Mouse (Mus musculus) right cerebral cortex, postnatal 10 days (tissue): ENCODE measurements around the gene Elf5.

Experiments
- DNase-seq, 2 experiments: peaks; one replicate each; pipeline ENCODE4 v3.0.0; 2021; ENCODE audit warnings: low spot score in 2 of 2

The Elf5 gene

DNA sequence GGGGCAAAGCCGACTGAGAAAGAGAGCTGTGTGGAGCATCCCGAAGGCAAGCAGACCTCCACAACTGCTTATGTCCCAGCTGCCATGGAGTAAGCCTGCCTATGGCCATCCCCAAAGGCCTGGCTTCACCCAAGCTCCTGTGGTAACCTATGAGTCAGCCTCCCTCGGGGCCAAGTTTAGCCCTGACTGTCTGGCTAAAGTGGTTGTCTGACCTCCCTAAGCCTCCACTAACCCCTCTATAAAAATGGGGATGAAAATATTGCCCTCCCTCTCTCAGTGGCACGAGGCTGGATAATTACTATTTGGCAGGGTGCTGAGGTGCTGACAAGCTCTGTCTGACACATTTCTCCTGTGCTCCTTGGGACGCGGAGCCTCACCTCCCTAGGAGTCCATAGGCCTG, at the start of gene Elf5:
TSS of gene Elf5 (plus strand) at position 341 of the 400 bp plus-strand sequence.
- no peak for DNase-seq

DNA sequence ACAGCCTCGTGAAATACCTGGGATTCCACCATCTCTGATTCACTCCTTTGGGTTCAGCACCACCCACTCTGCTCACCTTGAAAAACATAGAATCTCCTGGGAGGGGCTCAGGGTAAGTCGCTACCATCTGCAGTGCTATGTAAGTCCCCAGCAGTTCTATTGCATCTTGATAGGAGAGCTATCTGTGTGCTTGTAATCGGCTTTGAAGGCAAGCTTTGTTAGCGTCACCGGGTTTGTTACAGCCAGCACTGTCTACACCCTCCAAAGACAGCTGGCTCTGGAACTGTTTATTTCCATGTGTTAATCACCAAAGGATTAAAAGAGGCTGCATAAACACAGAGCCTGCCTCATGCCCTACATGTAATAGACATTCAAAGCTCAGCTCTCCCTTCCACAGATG, 38.9 kb upstream of the Elf5 start:
- no peak for DNase-seq

DNA sequence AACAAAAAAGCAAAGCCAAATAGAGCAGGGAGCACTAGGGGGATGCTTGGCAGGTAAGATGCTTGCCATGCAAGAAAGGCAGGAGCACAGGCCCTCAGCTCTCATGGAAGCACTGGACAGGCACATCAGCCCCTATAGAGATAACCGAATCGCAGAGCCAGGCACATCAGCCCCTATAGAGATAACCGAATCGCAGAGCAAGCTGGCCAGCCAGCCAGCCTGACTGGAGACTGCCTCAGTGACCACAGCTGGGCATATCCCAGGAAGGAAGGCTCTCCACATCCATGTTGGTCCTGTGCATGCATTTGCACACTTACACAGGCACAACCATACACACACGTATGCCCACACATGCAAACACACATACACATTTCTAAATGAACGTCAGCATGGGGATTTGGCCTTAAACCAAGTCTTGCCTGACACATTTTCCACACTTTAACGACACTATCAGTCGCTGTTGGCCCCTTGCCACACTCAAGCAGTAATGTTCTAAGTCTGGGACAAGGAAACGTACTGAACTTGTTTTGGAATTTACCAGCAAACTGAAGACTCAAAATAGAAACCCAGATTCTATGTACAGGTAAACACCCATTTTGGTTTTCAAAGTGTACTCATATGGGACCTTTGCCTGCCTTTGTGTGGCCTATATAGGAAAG, 31.9 kb upstream of the Elf5 start:
- DNase-seq = peak; percentile 32 to 33

DNA sequence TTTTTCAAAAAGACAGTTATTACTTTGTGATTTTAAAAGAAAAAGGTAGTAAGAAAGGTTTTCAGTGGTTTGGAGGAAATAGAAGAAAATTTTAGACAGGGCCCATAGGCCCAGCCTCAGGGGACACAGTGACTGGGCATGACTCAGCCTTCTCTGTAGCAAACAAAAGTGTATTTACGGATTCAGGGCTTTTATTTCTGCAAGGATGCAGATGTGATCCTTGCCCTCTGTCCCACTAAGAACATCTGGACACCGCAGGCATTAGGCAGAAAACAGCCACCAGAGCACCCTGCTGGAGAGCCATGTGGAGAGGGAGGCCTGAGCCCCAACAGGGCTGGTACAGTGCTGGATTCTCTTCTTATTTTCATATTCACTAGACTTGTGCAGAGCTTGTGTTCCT, 29.3 kb upstream of the Elf5 start:
- no peak for DNase-seq

DNA sequence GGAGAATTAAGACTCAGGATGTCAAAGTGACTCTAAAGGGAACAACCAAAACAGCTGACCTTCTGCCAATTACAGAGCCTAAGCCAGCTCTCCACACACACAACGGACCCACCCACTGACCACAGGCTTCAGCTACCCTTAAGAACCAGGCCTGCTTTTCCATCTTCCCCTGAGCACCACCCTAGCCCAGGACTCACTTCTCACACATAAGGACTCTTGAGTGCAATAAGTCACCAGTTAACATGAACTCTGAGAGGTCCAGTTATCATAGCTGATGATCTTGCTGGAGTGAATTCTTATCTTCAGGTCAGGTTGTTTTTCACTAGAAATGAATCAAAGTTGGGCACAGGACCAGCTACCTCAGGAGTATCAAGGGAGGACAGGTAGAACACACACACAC, 23.6 kb upstream of the Elf5 start:
- DNase-seq = no peak

DNA sequence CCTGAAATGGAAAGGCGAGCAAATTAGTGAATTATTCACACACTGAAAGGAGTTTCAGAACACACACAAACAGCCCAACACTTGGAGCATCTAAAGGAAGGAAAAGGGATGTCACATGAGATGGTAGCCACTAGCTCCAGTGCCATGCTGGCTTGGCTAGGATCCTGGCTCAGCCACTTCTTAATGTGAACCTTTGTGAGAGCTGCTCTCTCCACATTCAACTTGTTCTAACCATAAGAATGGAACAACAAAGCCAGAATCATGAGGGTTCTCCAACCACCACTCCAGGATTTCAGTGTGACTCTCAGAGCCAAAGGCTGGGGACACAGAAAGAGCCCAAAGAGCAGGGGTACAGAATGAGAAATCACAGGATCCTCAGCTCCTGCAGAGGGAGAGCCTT, 23.2 kb upstream of the Elf5 start:
- no peak for DNase-seq

DNA sequence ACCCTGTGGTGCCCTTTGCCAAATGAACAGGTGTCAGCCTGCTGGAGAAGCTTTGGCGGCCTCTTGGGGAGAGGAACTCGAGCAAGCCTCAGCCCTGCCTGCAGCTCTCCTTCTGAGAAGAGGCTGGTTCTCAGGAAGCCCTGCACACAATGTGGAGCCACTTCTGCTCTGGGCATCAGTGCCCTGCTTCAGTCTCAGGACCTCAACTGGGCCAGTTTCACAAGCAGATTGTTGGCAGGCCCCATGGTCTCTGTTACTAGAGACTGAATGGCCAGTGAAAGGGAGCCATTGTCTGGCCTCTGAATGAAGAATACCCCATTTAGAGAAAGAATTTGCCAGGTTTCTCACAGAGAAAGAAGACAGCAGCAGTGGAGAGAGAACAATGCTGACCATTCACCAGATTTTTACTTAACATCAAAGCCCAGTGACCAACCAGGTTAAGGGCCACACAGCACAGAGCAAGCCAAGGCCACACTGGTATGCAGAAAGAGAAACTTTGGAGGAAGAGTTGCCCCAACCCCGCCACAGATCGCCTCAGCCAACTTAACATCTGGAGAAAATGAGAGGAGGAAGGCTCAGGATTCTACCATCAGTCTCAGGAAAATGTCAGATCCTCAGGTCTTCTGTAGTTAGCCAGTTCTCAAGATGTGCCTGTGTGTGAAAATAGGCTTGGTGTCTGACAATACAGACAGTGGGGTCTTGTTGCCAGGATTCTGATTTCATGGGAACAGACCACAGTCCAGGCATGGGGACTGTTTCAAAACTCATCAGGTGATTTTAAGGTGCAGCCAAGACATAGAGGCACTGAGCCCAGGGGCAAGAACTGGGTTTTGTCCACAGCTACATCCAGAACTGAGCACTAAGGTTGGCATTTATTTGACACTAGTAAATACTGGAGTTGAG, 21.2 kb upstream of the Elf5 start:
- DNase-seq = peak; percentile 72 to 86

DNA sequence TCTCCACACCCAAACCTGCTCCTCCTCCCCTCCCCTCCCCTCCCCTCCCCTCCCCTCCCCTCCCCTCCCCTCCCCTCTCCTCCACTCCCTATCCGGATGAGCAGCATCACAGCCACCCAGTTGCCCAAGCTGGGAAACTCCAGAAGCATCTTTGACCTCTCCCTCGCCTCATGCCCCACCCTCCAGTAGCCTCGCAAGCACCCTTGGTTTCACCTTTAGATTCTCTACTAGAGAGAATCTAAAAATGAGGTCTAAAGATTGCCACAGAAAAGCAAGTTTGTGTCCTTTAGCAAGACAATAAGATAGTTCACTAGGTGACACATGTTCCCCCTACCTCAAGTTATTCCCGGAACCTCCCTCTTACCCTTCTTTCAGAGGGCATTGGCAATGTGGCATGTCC, 19.9 kb upstream of the Elf5 start:
- no peak for DNase-seq

DNA sequence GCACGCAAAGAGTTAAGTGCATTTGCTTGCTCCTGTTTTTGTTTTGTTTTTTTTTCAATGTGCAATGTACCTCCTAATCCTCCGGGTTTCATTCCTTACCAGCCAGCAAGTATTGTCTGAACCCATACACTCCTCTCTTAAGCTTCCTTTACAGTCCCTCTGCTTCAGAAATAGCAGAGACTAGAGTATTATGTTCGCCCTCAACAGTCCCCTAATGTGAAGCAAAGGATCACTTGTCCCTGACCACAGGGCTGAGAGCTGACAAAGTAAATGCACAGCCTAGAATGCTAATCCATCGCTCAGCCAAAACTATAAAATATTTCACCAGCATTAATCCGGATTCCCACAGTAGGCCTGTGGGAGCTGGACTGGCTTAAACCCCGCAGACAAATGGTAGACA, 13.4 kb upstream of the Elf5 start:
- DNase-seq = no peak

DNA sequence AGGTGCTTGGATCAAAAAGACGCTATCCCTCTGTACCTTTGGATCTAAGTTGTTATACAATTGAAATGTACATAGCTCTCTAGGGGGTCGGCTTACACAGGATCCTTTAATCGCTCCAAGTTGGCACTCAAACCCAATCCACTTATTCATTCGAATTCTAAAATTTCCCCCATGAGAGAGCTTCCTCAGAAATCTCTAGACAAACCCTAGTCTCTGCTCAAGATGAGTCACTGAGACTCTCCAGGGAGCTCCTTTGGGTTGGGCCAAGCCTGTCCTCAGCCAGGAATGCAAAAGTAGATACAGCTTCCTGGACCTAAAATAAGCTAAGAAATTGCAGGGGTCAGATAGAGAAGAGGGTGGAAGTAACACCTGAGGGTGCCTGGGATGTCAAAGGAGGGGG, 10.8 kb upstream of the Elf5 start:
- no peak for DNase-seq

DNA sequence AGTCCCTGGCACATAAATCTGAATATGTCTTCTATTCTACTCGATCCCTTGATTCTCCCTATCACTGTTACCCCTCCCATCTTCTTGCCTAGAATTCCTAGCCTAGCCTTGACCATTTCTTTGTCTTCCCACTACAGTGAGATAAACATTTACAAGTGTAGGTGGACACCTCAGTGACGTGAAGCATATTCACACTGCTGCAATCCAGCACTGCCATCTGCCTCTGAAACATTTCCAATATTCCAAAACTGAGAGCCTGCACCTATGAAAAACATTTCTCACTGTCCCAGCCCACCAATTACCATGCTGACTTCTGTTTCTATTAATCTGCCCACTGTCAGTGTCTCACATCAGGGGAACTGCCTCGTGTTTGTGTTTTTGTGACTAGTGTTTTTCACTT, 5.2 kb upstream of the Elf5 start:
- DNase-seq = no peak

DNA sequence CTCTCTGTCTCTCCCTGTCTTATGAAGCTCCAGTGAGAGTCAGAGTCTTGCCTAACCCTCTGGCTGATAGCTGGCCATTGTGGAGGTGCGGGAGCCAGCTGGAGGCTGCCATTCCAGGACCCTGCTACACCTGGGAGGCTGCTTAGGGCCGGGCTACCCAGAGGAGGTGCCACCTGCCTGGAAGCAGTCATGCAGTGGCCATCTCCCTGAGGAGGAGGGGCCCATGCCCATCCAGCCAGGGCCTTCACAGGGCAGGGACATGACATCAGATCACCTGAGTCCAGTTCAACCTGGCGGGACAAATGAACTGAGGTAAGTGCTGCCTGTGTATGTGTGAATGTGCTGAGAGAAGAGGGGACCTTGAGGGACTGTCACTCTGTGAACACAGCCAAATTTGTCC, 328 bp downstream of the Elf5 start:
- no peak for DNase-seq

DNA sequence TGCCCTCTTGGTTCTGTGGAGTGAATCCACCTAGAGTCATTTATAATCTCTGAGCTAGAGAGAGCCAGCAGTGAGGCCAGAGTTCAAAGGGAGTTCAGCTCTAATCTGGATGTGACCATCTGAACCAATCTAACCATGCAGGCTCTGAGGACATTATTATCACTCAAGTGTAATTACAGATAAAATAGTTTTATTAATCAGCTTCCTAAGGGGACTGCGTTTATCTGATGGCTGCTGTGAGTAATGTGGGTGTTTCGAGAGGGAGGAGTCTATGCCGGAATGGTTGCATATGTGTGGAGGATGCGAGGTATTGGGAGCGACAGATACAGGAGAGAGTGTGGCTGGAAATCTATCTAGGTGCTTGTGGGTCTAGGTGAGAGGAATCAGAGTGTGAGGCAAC, 1.9 kb downstream of the Elf5 start:
- no peak for DNase-seq

DNA sequence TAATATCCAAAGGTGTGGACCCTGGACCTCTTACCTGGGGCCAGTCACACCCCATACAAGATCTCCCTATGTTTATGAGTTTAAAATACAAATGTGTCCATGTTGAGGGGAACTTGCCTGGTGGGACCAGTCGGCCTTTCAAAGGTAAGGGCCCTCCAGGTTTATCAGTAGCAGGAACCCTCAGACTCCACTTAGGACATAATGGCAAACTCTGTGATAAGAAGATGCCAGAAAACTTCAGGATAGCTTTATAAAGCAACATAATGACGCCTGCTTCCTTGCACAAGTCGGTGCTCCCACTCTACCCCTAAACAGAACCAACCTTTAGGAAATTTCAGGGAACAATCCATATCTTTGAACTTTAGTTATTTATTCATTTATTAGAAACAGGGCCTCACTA, 4.3 kb downstream of the Elf5 start:
- DNase-seq = no peak

DNA sequence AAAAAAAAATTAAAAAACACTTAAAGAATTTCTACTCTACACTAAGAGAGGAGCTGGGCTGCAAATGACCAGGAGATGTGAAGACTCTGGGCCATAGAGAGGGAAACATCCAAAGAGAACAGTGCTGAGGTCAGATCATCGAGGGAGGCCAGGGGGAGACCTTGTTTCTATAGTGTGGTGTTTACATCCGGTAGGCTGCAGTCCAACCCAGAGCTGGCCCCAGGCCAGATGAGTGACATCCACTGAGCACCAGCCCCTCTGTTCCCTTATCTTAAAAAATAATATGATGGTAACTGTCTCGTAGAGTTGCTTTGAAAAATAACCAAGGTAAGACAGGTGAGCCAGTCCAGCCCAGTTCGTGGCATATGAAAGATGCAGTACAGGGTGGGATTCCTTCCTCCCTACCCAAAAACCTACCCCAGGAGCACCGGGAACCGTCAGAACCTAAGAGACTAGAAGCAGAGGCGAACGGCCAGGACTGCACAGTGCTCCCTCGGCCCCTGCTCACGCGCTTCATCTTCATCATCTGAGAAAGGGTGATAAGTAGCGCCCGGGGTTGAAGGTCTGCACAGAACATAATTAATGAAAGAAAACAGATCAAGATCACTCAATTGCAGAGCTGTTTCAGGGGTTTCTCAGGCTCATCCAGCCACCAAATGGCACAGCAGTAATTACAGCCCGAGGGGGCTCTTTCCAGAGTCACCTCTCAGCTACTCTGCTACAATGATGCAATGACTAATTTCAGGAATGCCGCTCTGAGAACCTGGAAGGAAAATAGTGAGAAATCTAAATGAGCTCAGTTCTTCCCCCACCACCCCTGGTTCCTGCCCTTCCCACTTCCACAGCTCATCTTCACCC, 9.4 kb downstream of the Elf5 start:
- DNase-seq = no peak

DNA sequence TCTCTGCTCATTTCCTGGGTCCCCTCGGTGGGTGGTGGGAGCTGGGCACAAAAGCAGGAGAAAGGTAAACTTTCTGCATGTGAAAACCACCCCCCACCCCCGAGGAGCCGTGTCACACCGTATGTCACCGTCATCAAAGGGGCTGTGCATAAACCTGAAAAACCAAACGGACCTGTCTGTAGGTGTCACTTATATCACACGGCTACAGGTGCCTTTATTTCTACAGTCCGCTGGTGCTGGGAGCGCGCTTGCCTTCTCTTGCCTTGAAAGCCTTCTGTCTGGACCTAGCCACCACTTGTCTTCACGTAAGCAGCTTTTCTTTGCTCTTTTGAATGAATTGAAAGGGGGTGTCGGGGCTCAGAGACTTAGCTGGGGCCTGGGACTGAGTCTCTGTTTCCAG, 12.4 kb downstream of the Elf5 start:
- no peak for DNase-seq

DNA sequence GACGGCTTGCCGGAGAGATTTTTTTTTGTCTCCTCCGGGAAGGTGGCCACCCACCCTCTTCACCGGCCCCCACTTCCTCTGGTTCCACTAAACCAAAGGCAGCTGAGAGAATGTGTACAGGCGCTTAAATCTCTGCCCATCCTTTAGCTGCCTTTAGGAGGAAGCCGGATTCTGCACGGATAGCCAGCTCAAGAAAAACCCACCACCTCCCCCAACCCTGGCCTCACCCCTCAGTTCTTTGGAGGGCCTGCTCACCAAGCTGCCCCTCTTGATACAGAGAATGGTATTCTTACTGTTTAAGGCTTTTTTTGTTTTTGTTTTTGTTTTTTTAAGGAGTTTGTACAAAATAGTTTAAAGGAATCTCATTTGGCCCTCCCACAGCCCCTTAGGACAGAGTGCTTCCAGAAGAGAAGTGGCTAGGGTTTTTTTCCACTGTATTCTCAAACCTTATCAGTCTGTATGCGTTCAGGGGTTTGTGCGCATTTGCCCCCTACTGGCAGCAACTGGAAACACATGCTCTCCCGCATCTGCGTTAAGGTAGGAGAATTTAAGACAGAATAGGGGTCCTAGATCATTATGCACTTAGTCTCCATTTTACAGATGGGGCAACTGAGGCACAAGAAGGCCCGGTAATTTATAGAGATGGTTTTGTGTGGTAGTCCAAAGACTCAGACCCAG, 13.0 kb downstream of the Elf5 start:
- DNase-seq = peak; percentile 69 to 82

DNA sequence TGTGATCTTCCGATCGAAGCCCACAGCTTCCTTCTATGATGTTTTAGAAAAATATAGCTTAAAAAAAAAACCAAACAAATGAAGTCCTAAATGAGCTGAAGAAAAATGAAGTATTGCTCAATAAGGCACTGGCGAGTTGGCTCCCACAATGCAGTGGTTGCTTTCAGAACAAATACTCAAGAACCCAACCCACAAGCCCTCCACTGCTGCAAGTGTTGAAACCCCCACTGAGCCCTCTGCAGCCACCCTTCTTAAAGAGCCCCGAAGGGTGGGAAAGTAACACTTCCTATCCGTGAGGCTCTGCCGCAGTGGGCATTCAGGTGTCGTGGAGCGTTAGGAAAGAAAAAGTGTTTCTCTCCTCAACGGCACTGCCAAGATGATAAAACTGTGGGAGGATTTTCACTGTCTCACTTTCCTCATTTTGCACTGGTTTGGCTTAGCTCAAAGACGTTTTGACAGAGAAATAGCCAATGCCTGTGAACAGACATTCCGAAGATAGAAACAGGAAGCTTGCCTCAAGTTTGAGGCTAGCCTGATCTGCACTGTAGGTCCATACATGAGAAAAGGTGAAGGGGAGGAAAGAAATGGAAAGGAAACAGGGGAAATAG, 14.1 kb downstream of the Elf5 start:
- no peak for DNase-seq

DNA sequence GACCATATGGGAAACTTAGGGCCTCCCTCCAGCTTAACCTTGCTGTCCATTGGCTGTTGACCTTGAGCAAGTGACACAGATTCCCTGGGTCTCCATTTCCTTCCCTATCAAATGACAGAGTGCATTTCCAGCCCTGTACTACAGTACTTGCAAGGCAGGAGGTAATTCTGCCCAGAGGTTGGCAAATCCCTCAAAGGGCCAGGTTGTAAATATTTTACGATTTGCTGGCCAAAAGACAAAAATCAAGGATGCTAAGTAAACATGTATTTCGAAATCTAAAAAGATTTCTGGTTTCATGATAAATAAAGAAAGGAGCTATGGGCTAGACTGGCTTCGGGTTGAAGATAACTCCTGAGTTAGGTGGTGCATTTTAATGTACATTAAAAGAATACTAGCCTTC, 16.9 kb downstream of the Elf5 start:
- DNase-seq = no peak

DNA sequence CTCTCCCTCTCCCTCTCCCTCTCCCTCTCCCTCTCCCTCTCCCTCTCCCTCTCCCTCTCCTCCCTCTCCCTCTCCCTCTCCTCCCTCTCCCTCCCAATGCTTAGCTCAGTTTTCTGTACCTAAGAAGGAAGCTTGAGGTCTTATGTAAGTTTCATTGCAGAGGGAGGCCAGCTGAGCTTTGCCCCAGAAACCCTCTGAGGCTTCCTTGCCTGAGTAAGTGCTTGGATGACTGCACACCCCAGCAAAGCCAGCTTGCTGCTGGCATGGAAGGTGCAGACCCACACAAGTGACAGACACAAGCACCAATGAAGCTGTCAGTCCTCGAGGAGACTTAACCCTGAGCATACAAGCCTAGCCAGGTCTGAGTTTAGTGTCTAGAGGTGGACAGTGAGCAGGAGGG, 19.2 kb downstream of the Elf5 start:
- no peak for DNase-seq

DNA sequence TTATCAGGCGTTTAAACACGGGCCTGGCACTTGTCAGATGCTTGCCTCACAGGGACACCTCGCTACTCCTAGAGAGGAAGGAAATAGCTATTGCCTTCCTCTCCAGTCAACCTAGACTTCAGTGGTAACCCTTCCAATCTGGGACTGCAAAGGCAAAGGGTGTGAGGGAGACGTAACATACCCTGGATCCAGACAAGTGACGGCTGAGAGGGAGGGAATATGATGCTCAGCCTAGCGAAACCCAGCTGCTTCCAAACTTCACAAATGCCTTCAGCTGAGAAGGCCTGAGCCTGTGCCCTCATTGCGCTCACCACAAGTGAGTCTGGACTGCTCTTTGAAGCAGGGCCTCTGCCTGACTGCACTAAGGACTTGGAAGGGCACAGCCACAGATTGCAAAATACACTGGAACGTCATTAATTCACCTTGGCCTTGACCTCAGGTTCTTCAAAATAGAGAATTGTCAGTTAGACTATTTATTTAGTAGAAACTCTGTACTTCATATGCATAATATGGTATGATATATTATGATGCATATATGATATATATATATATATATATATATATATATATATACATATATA, 21.3 kb downstream of the Elf5 start:
- DNase-seq = no peak
